Mouse (Mus musculus): ENCODE data around the gene Ints3. TPM values are rescaled to one million over a fixed set of nuclear protein-coding genes. Genes with fewer than 3 reads are reported as not detected.

Gene Ints3
- polyA plus RNA-seq, 1 experiment from 2014 or later = 34.4 TPM

GRCm38 (mm10) chr3:90432811-90433219 lies 607 bp downstream of the Ints3 start:
- H3K4me2 ChIP-seq = peak overlapping the region; percentile 97
- peak overlapping the region; percentile 79 for H3K4me3 ChIP-seq (ENCODE audit: low read depth, low read length)
- WGBS = 2% methylated on average over 9 of the region's 12 CpGs
- no peaks in the 10 kb centered on the region for H3K36me3 ChIP-seq (ENCODE audit: control insufficient read depth, insufficient read depth, low read length)
- H3K4me1 ChIP-seq (ENCODE audit: control insufficient read depth, insufficient read depth, low read length) = peaks cover 18% of the 10 kb centered on the region
- DNase-seq (ENCODE audit: low spot score, missing footprints) = no peak
- no peaks in the 10 kb centered on the region for H3K9me3 ChIP-seq (ENCODE audit: control insufficient read depth, low read length)
- ATAC-seq (ENCODE audit: low FRiP score) = peak; percentile 41
- H3K27me3 ChIP-seq (ENCODE audit: control insufficient read depth, insufficient read depth, low read length) = no peaks in the 10 kb centered on the region
- peak overlapping the region; percentile 94 for H3K27ac ChIP-seq (ENCODE audit: low read depth, low read length)
- H3K9ac ChIP-seq (ENCODE audit: low read length) = peak overlapping the region; percentile 96

- DNase-seq (ENCODE audit: low spot score, missing footprints) (peak; percentile 45), ATAC-seq (ENCODE audit: low FRiP score) (no peak)
- peaks cover 19% of the 10 kb centered on the region for H3K4me1 ChIP-seq (ENCODE audit: control insufficient read depth, insufficient read depth, low read length)
- peak overlapping the region; percentile 79 for H3K4me3 ChIP-seq (ENCODE audit: low read depth, low read length)
- H3K9ac ChIP-seq (ENCODE audit: low read length) = peak overlapping the region; percentile 96
- H3K4me2 ChIP-seq = peak overlapping the region; percentile 97
- H3K27me3 ChIP-seq (ENCODE audit: control insufficient read depth, insufficient read depth, low read length) = no peaks in the 10 kb centered on the region
- WGBS = 21% methylated on average over 2 of the region's 2 CpGs
- H3K36me3 ChIP-seq (ENCODE audit: control insufficient read depth, insufficient read depth, low read length) = no peaks in the 10 kb centered on the region
- no peak overlapping the region for H3K27ac ChIP-seq (ENCODE audit: low read depth, low read length)
- no peaks in the 10 kb centered on the region for H3K9me3 ChIP-seq (ENCODE audit: control insufficient read depth, low read length)
These were observed 1.1 kb downstream of the Ints3 start for GRCm38 (mm10) chr3:90432348-90432747.

- Histone ChIP-seq H3K4me1 (ENCODE audit: control insufficient read depth, insufficient read depth, low read length) (peaks cover 19% of the 10 kb centered on the region), H3K9me3 (ENCODE audit: control insufficient read depth, low read length) (no peaks in the 10 kb centered on the region), H3K27me3 (ENCODE audit: control insufficient read depth, insufficient read depth, low read length) (no peaks in the 10 kb centered on the region), H3K4me2 (no peak overlapping the region), H3K4me3 (ENCODE audit: low read depth, low read length) (no peak overlapping the region), H3K27ac (ENCODE audit: low read depth, low read length) (no peak overlapping the region), H3K9ac (ENCODE audit: low read length) (no peak overlapping the region), H3K36me3 (ENCODE audit: control insufficient read depth, insufficient read depth, low read length) (no peaks in the 10 kb centered on the region)
- WGBS = 87% methylated on average over 3 of the region's 3 CpGs
- no peak for ATAC-seq (ENCODE audit: low FRiP score)
- peak; percentile 51 for DNase-seq (ENCODE audit: low spot score, missing footprints)
These were observed 3.8 kb downstream of the Ints3 start for GRCm38 (mm10) chr3:90429576-90429975.

GRCm38 (mm10) chr3:90428186-90428585 lies 5.2 kb downstream of the Ints3 start:
- 87% methylated on average over 6 of the region's 6 CpGs for WGBS
- ATAC-seq (ENCODE audit: low FRiP score) (no peak), DNase-seq (ENCODE audit: low spot score, missing footprints) (peak; percentile 78)
- Histone ChIP-seq H3K27ac (ENCODE audit: low read depth, low read length) (no peak overlapping the region), H3K9me3 (ENCODE audit: control insufficient read depth, low read length) (no peaks in the 10 kb centered on the region), H3K4me2 (no peak overlapping the region), H3K4me1 (ENCODE audit: control insufficient read depth, insufficient read depth, low read length) (peaks cover 16% of the 10 kb centered on the region), H3K36me3 (ENCODE audit: control insufficient read depth, insufficient read depth, low read length) (peaks cover 3% of the 10 kb centered on the region; the same call in 1 of the 2 replicates), H3K4me3 (ENCODE audit: low read depth, low read length) (no peak overlapping the region), H3K27me3 (ENCODE audit: control insufficient read depth, insufficient read depth, low read length) (no peaks in the 10 kb centered on the region), H3K9ac (ENCODE audit: low read length) (no peak overlapping the region)

- Histone ChIP-seq H3K9me3 (ENCODE audit: control insufficient read depth, low read length) (no peaks in the 10 kb centered on the region), H3K4me1 (ENCODE audit: control insufficient read depth, insufficient read depth, low read length) (peaks cover 16% of the 10 kb centered on the region), H3K4me2 (no peak overlapping the region), H3K36me3 (ENCODE audit: control insufficient read depth, insufficient read depth, low read length) (peaks cover 3% of the 10 kb centered on the region; the same call in 1 of the 2 replicates), H3K27me3 (ENCODE audit: control insufficient read depth, insufficient read depth, low read length) (no peaks in the 10 kb centered on the region), H3K9ac (ENCODE audit: low read length) (no peak overlapping the region), H3K27ac (ENCODE audit: low read depth, low read length) (no peak overlapping the region), H3K4me3 (ENCODE audit: low read depth, low read length) (no peak overlapping the region)
- 67% methylated on average over 1 of the region's 1 CpGs for WGBS
- ATAC-seq (ENCODE audit: low FRiP score) (no peak), DNase-seq (ENCODE audit: low spot score, missing footprints) (peak; percentile 76)
These were observed 5.8 kb downstream of the Ints3 start for GRCm38 (mm10) chr3:90427574-90427973.

- Histone ChIP-seq H3K27ac (ENCODE audit: low read depth, low read length) (no peak overlapping the region), H3K4me3 (ENCODE audit: low read depth, low read length) (no peak overlapping the region), H3K4me2 (no peak overlapping the region), H3K9me3 (ENCODE audit: control insufficient read depth, low read length) (no peaks in the 10 kb centered on the region), H3K27me3 (ENCODE audit: control insufficient read depth, insufficient read depth, low read length) (no peaks in the 10 kb centered on the region), H3K4me1 (ENCODE audit: control insufficient read depth, insufficient read depth, low read length) (peaks cover 5% of the 10 kb centered on the region; the same call in 1 of the 2 replicates), H3K36me3 (ENCODE audit: control insufficient read depth, insufficient read depth, low read length) (peaks cover 3% of the 10 kb centered on the region; the same call in 1 of the 2 replicates), H3K9ac (ENCODE audit: low read length) (no peak overlapping the region)
- WGBS = 97% methylated on average over 2 of the region's 2 CpGs
- DNase-seq (ENCODE audit: low spot score, missing footprints) (no peak), ATAC-seq (ENCODE audit: low FRiP score) (no peak)
These were observed 7.9 kb downstream of the Ints3 start for GRCm38 (mm10) chr3:90425499-90425898.

- Histone ChIP-seq H3K9ac (ENCODE audit: low read length) (no peak overlapping the region), H3K27me3 (ENCODE audit: control insufficient read depth, insufficient read depth, low read length) (no peaks in the 10 kb centered on the region), H3K4me1 (ENCODE audit: control insufficient read depth, insufficient read depth, low read length) (peaks cover 5% of the 10 kb centered on the region; the same call in 1 of the 2 replicates), H3K4me3 (ENCODE audit: low read depth, low read length) (no peak overlapping the region), H3K36me3 (ENCODE audit: control insufficient read depth, insufficient read depth, low read length) (peaks cover 7% of the 10 kb centered on the region; the same call in 1 of the 2 replicates), H3K4me2 (no peak overlapping the region), H3K27ac (ENCODE audit: low read depth, low read length) (no peak overlapping the region), H3K9me3 (ENCODE audit: control insufficient read depth, low read length) (no peaks in the 10 kb centered on the region)
- DNase-seq (ENCODE audit: low spot score, missing footprints) = no peak
- no peak for ATAC-seq (ENCODE audit: low FRiP score)
These were observed 9.9 kb downstream of the Ints3 start for GRCm38 (mm10) chr3:90423549-90423948.

- WGBS = 92% methylated on average over 6 of the region's 6 CpGs
- Histone ChIP-seq H3K4me2 (no peak overlapping the region), H3K4me3 (ENCODE audit: low read depth, low read length) (no peak overlapping the region), H3K27ac (ENCODE audit: low read depth, low read length) (no peak overlapping the region), H3K36me3 (ENCODE audit: control insufficient read depth, insufficient read depth, low read length) (peaks cover 7% of the 10 kb centered on the region; the same call in 1 of the 2 replicates), H3K9me3 (ENCODE audit: control insufficient read depth, low read length) (no peaks in the 10 kb centered on the region), H3K9ac (ENCODE audit: low read length) (no peak overlapping the region), H3K27me3 (ENCODE audit: control insufficient read depth, insufficient read depth, low read length) (no peaks in the 10 kb centered on the region), H3K4me1 (ENCODE audit: control insufficient read depth, insufficient read depth, low read length) (no peaks in the 10 kb centered on the region)
- peak; percentile 1 for DNase-seq (ENCODE audit: low spot score, missing footprints)
- ATAC-seq (ENCODE audit: low FRiP score) = no peak
These were observed 12.7 kb downstream of the Ints3 start for GRCm38 (mm10) chr3:90420696-90421095.

- Histone ChIP-seq H3K36me3 (ENCODE audit: control insufficient read depth, insufficient read depth, low read length) (peaks cover 23% of the 10 kb centered on the region), H3K4me2 (no peak overlapping the region), H3K4me1 (ENCODE audit: control insufficient read depth, insufficient read depth, low read length) (no peaks in the 10 kb centered on the region), H3K9ac (ENCODE audit: low read length) (no peak overlapping the region), H3K4me3 (ENCODE audit: low read depth, low read length) (no peak overlapping the region), H3K27me3 (ENCODE audit: control insufficient read depth, insufficient read depth, low read length) (no peaks in the 10 kb centered on the region), H3K27ac (ENCODE audit: low read depth, low read length) (no peak overlapping the region), H3K9me3 (ENCODE audit: control insufficient read depth, low read length) (no peaks in the 10 kb centered on the region)
- ATAC-seq (ENCODE audit: low FRiP score) (no peak), DNase-seq (ENCODE audit: low spot score, missing footprints) (no peak)
- 75% methylated on average over 3 of the region's 3 CpGs for WGBS
These were observed 20.4 kb downstream of the Ints3 start for GRCm38 (mm10) chr3:90413011-90413396.

All from midbrain, embryonic 11.5 days (tissue).